8 mouse cellular contexts compared by ENCODE assay signal in genomic region chr2:25913247-25913646, GRCm38 (mm10). TPM values are rescaled to one million over a fixed set of nuclear protein-coding genes. Genes with fewer than 3 reads are reported as not detected.
A peak's percentile ranks its signal among the peaks of the same experiment; 100 is the strongest.
DNase-seq lines count a peak whose midpoint lies in the region; TF ChIP-seq lines count a peak whose summit lies in the region.

No protein-coding gene starts in this region.

- no peaks in the 10 kb centered on the region for H3K27me3 ChIP-seq in heart, adult 2 months (ENCODE audit: control insufficient read depth, insufficient read depth, low read length)
- no peaks in the 10 kb centered on the region for H3K27me3 ChIP-seq in spleen, adult 2 months (ENCODE audit: control insufficient read depth, insufficient read depth, low read length)

- no peaks in the 10 kb centered on the region for H3K79me2 ChIP-seq in heart, adult 2 months (replicated peaks; ENCODE audit: control insufficient read depth, insufficient read depth, low read length)

- WGBS in heart, adult 2 months = 52% methylated on average over 2 of the region's 2 CpGs
- 10% methylated on average over 2 of the region's 2 CpGs for WGBS in spleen, adult 2 months

- no peak for DNase-seq in heart, adult 2 months
- no peak for DNase-seq in heart, adult 9 months (ENCODE audit: low spot score in 2 of 2)
- peak; percentile 9 to 15 for DNase-seq in spleen, adult 2 months (ENCODE audit: low read depth in 1 of 2, low spot score in 2 of 2)
- DNase-seq in spleen, postnatal 4 days (ENCODE audit: low spot score in 2 of 2) = no peak
- peak; percentile 40 to 55 for DNase-seq in layer of hippocampus, postnatal 25 days (ENCODE audit: extremely low spot score in 1 of 2, low spot score in 1 of 2)
- peak; percentile 14 to 51 for DNase-seq in thymus, postnatal 10 days (ENCODE audit: low spot score in 2 of 2)
- DNase-seq in urinary bladder, postnatal 14 days (ENCODE audit: low spot score) = no peak
- no peak for DNase-seq in heart, adult 11 months

- H3K36me3 ChIP-seq in heart, adult 2 months (ENCODE audit: control insufficient read depth, insufficient read depth, low read length) = no peaks in the 10 kb centered on the region
- H3K36me3 ChIP-seq in spleen, adult 2 months (ENCODE audit: control insufficient read depth, insufficient read depth, low read length) = no peaks in the 10 kb centered on the region

- no peak for TF ChIP-seq POLR2A in heart, adult 2 months (IDR thresholded peaks at IDR 0.05; ENCODE audit: insufficient read depth, low read depth, low read length)
- no peak for TF ChIP-seq POLR2A in spleen, adult 2 months (IDR thresholded peaks at IDR 0.05; ENCODE audit: low read depth, low read length)

- no peak overlapping the region for H3K27ac ChIP-seq in heart, adult 2 months
- H3K27ac ChIP-seq in spleen, adult 2 months (ENCODE audit: insufficient read depth, low read length) = no peak overlapping the region

- no peak for TF ChIP-seq EP300 in heart, adult 2 months (IDR thresholded peaks at IDR 0.05; ENCODE audit: insufficient read depth, low read depth, low read length)

- no peaks in the 10 kb centered on the region; the same call in 1 of the 2 replicates for H3K4me1 ChIP-seq in heart, adult 2 months (ENCODE audit: control insufficient read depth, insufficient read depth, low read length)
- no peaks in the 10 kb centered on the region for H3K4me1 ChIP-seq in spleen, adult 2 months (ENCODE audit: control insufficient read depth, insufficient read depth, insufficient read length)

- H3K9ac ChIP-seq in heart, adult 2 months (ENCODE audit: low read depth, low read length) = no peak overlapping the region

- intact Hi-C loops in heart, adult 2 months (cut with DNase I) = no loop called here

- TF ChIP-seq CTCF in heart, adult 2 months (IDR thresholded peaks at IDR 0.05) = peak; percentile 26
- TF ChIP-seq CTCF in spleen, adult 2 months (IDR thresholded peaks at IDR 0.05; ENCODE audit: extremely low read depth, insufficient read depth, insufficient read length, insufficient replicate concordance) = peak; percentile 26; the same call in 1 of the 2 replicates

- no peak overlapping the region for H3K4me3 ChIP-seq in heart, adult 2 months
- H3K4me3 ChIP-seq in spleen, adult 2 months (ENCODE audit: extremely low read depth, insufficient read depth, insufficient read length) = no peak overlapping the region

RNA-seq across cellular contexts. Expression of gene Kcnt1, which starts 49.7 kb away (rescaled TPM):
- total RNA-seq in heart, adult 2 months (2021) = under 1 TPM; 0.55 to 0.66 TPM
- 0.92 and 0.97 TPM in 2 replicates for polyA plus RNA-seq in heart, adult 2 months (2012; rRNA removed)
- polyA plus RNA-seq in spleen, adult 2 months (2012; rRNA removed) = 0.16 and 0.40 TPM in 2 replicates
- total RNA-seq in layer of hippocampus, postnatal 25 days (2021) = 10 to 100 TPM; 33.6 to 37.2 TPM

Comparison
In these comparisons a context has a peak if more than half of its experiments do, and no peak if none do; other contexts are left out.
1. DNase-seq: peak in spleen, adult 2 months (2 of 2), layer of hippocampus, postnatal 25 days (2 of 2) and thymus, postnatal 10 days (2 of 2); none in heart, adult 2 months (0 of 2), heart, adult 9 months (0 of 2), spleen, postnatal 4 days (0 of 2), urinary bladder, postnatal 14 days (single experiment) and heart, adult 11 months (single experiment).
2. RNA of gene Kcnt1, which starts 49.7 kb away (total RNA-seq): 33.6 to 37.2 TPM in layer of hippocampus, postnatal 25 days; 0.55 to 0.66 TPM in heart, adult 2 months; every median in the first group is over 10 times any median in the second.